Mouse (Mus musculus) intestine, postnatal 0 days (tissue): ENCODE data around the gene F3. TPM values are rescaled to one million over a fixed set of nuclear protein-coding genes. Genes with fewer than 3 reads are reported as not detected.

Experiments used
- ATAC-seq: fragments of 200-750 bp; cut with Nextera tagmentation; 2 replicates; pipeline ENCODE4 v1.8.0; 2017; ENCODE audit warnings: mild to moderate bottlenecking, moderate TSS enrichment, moderate library complexity
- H3K27ac ChIP-seq: fragments of 300-500 bp; sonication (generic); 2 replicates; pipeline ENCODE4 v1.5.1; 2014; ENCODE audit warnings: mild to moderate bottlenecking, low read depth, low read length, moderate library complexity
- H3K27me3 ChIP-seq: fragments of 300-500 bp; sonication (generic); replicated peaks from 2 replicates; pipeline ENCODE4 v1.6.1; 2014; ENCODE audit warnings: low read length, mixed read lengths; ENCODE audit not compliant: control insufficient read depth, insufficient read depth
- H3K36me3 ChIP-seq: fragments of 300-500 bp; sonication (generic); 2 replicates; pipeline ENCODE4 v1.6.1; 2014; ENCODE audit warnings: mild to moderate bottlenecking, moderate library complexity; ENCODE audit not compliant: control insufficient read depth, insufficient read depth
- H3K4me1 ChIP-seq: fragments of 300-500 bp; sonication (generic); replicated peaks from 2 replicates; pipeline ENCODE4 v1.6.1; 2014; ENCODE audit warnings: antibody characterized with exemption, low read length, mixed read lengths; ENCODE audit not compliant: control insufficient read depth, insufficient read depth
- H3K4me2 ChIP-seq: fragments of 300-500 bp; sonication (generic); replicated peaks from 2 replicates; pipeline ENCODE4 v1.6.1; 2014; ENCODE audit warnings: low read depth, mild to moderate bottlenecking, moderate library complexity
- H3K4me3 ChIP-seq: fragments of 300-500 bp; sonication (generic); 2 replicates; pipeline ENCODE4 v1.5.1; 2014; ENCODE audit warnings: low read depth, low read length
- H3K9ac ChIP-seq: fragments of 300-500 bp; sonication (generic); 2 replicates; pipeline ENCODE4 v1.6.1; 2014; ENCODE audit warnings: mild to moderate bottlenecking, low read depth, low read length
- H3K9me3 ChIP-seq: fragments of 300-500 bp; sonication (generic); 2 replicates; pipeline ENCODE4 v1.6.1; 2016; ENCODE audit warnings: mixed run types; ENCODE audit not compliant: control insufficient read depth
- CTCF ChIP-seq: sonication (generic); IDR thresholded peaks from 2 replicates; pipeline ENCODE4 v1.5.1; 2016; ENCODE audit warnings: low read depth, mild to moderate bottlenecking, control low read depth, antibody characterized with exemption, moderate library complexity
- WGBS: fragments of 180-500 bp; shearing (Covaris S2); extraction: QIAGEN DNeasy Blood & Tissue Kit; methylation state at CpG from one replicate; pipeline ENCODE4 v1.1.7; 2014; 5-methylcytosine and 5-hydroxymethylcytosine counted together
- polyA plus RNA-seq: library from polyadenylated mRNA; unstranded; fragments of >200 nt; fragmentation: Nextera tagmentation; extraction: Ambion mirVana; gene quantifications from 2 replicates; pipeline ENCODE4 v1.2.1, GENCODE M21; 2015

Gene F3
- polyA plus RNA-seq, 1 experiment from 2014 or later = 20.3 TPM

DNA sequence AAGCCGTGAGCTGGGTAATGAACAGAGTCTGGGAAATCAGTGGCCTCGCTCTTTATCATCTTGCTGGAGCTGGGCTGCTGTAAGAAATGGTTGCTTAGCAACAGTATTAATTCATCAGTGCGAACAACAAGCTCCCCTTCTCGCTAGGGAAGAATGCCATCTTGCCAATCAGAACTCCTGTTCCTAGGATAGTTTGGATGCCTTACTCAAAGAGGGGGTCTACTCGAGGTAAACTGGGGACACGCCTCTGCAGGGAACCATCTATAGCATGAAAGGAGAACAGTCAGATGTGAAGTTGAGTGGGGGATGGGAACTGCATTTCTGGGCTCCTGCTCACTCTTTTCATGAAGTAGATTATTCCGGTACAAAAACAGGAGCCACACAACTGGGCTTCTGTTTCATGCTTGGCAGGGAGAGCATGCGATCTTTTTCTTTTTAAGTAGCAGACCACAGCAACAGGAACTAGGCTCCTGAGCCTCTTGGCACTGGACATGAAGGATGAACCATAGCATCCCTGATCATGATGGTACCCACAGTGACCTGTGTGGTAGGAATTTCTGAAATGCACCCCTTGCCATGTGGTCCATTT is 22.9 kb upstream of the F3 start:
- Histone ChIP-seq H3K27ac (no peak overlapping the region), H3K9me3 (no peaks in the 10 kb centered on the region)
- WGBS = 44% methylated on average over 8 of the region's 8 CpGs

GRCm38 (mm10) chr3:121703155-121703879 is 20.0 kb upstream of the F3 start:
- no peak for ATAC-seq
- 89% methylated on average over 7 of the region's 7 CpGs for WGBS
- no peak overlapping the region for H3K4me2 ChIP-seq
- no peaks in the 10 kb centered on the region for H3K9me3 ChIP-seq
- no peak overlapping the region for H3K9ac ChIP-seq
- no peaks in the 10 kb centered on the region for H3K4me1 ChIP-seq
- H3K27ac ChIP-seq = no peak overlapping the region
- TF ChIP-seq CTCF = no peak
- H3K36me3 ChIP-seq = no peaks in the 10 kb centered on the region
- H3K4me3 ChIP-seq = no peak overlapping the region
- peaks cover 17% of the 10 kb centered on the region for H3K27me3 ChIP-seq

More for the DNA sequence above, 22.9 kb upstream of the F3 start:
- Histone ChIP-seq H3K36me3 (no peaks in the 10 kb centered on the region), H3K4me1 (no peaks in the 10 kb centered on the region), H3K4me3 (no peak overlapping the region), H3K9ac (no peak overlapping the region), H3K27me3 (peaks cover 17% of the 10 kb centered on the region), H3K4me2 (no peak overlapping the region)
- TF ChIP-seq CTCF = no peak
- no peak for ATAC-seq

DNA sequence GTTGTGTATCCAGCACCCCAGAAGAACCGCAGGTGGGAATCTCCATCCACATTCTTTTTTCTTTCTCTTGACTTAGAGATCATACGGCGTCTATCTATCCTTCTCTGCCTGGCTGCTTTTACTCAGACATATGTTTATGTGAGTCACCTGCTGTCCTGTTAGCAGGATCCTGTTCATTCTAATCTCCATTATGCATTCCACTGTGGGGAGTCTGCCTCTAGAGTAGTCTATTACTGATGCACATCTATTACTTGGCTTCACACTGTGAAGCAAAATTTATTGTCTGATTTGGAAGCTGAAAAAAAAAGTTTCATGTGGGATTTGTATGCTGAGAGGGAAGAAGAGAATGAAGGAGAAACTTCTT is 19.5 kb upstream of the F3 start:
- no peak for ATAC-seq
- TF ChIP-seq CTCF = no peak
- no peaks in the 10 kb centered on the region for H3K4me1 ChIP-seq
- no peak overlapping the region for H3K4me3 ChIP-seq
- WGBS = 78% methylated on average over 3 of the region's 3 CpGs
- no peaks in the 10 kb centered on the region for H3K36me3 ChIP-seq
- no peak overlapping the region for H3K4me2 ChIP-seq
- H3K27me3 ChIP-seq = peaks cover 18% of the 10 kb centered on the region
- H3K9me3 ChIP-seq = no peaks in the 10 kb centered on the region
- H3K9ac ChIP-seq = no peak overlapping the region
- H3K27ac ChIP-seq = no peak overlapping the region

- WGBS = 54% methylated on average over 5 of the region's 5 CpGs
- H3K27ac ChIP-seq = no peak overlapping the region
These were observed 17.2 kb upstream of the F3 start for GRCm38 (mm10) chr3:121706087-121706486.

DNA sequence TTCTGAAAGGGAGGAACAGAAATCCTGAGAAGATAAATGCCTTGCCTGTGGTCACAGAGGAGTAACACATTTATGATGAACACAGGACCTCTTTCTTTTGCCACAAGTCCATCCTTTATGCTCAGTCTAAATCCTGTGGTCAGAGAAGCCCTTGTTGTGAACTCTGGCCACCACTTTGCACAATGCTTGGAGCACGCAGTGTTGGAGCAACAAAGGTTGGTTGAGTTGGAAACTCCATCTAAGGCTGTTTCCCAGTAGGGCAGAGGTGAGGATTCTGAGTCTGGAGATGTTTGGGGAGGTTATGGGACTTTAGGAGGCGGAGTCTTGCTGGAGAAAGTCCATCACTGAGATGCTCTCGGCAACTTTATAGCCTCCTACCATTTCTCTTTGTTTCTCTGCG is 16.2 kb upstream of the F3 start:
- WGBS = 77% methylated on average over 4 of the region's 4 CpGs
- Histone ChIP-seq H3K4me1 (no peaks in the 10 kb centered on the region), H3K27me3 (peaks cover 26% of the 10 kb centered on the region; the same call in 1 of the 2 replicates), H3K4me2 (no peak overlapping the region), H3K27ac (no peak overlapping the region), H3K9ac (no peak overlapping the region), H3K4me3 (no peak overlapping the region), H3K9me3 (no peaks in the 10 kb centered on the region), H3K36me3 (no peaks in the 10 kb centered on the region)
- no peak for TF ChIP-seq CTCF
- ATAC-seq = no peak

More at GRCm38 (mm10) chr3:121706087-121706486, 17.2 kb upstream of the F3 start:
- ATAC-seq = no peak
- H3K4me1 ChIP-seq = no peaks in the 10 kb centered on the region
- H3K9ac ChIP-seq = no peak overlapping the region
- H3K4me2 ChIP-seq = no peak overlapping the region
- H3K4me3 ChIP-seq = no peak overlapping the region
- peaks cover 25% of the 10 kb centered on the region for H3K27me3 ChIP-seq
- no peaks in the 10 kb centered on the region for H3K36me3 ChIP-seq
- TF ChIP-seq CTCF = no peak
- no peaks in the 10 kb centered on the region for H3K9me3 ChIP-seq

DNA sequence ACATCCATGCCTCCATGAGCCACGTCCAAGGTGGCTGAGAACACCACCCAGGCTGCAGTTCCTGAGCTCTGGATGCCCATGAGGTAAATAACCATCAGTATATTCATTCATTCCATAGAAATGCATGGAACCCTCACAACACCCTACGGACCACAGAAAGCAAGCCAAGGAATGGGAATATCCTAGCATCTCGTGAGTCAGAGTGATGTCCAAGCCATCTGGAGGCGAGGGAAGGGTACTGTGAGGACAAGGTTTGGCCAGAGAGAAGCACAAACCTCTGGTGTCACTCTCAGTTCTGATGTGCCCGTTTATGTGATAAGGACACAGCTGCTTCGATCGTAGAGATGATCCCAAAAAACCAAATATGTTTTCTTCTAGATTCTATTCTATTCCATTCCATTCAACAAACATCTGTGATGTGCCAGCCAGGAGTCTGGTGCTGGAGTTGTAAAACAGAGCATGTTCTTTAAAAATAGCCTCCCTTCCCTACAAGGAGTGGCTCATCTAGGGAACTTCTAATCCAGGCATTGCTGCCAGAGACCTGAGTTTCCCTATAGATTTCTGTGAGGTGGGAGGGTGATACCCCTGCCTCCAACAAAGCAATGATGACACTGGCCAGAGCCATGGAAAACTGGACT is 12.3 kb upstream of the F3 start:
- WGBS = 83% methylated on average over 7 of the region's 7 CpGs
- H3K4me3 ChIP-seq = no peak overlapping the region
- no peak; the same call in 1 of the 2 replicates for TF ChIP-seq CTCF
- 0 out of 2 replicates have a peak, but pooled peaks cover 8% of the 10 kb centered on the region for H3K4me1 ChIP-seq
- no peak overlapping the region for H3K27ac ChIP-seq
- H3K9me3 ChIP-seq = no peaks in the 10 kb centered on the region
- H3K27me3 ChIP-seq = peaks cover 35% of the 10 kb centered on the region; the same call in 1 of the 2 replicates
- H3K36me3 ChIP-seq = no peaks in the 10 kb centered on the region
- no peak overlapping the region for H3K4me2 ChIP-seq
- no peak for ATAC-seq
- H3K9ac ChIP-seq = no peak overlapping the region
